Mouse (Mus musculus) thymus, adult 2 months (tissue): ENCODE results near the gene Sgca.

ENCODE experiments used
- CTCF ChIP-seq: fragments of 200-500 bp; IDR thresholded peaks from 2 replicates; pipeline ENCODE4 v1.5.1; 2012; ENCODE audit warnings: mild to moderate bottlenecking, control low read depth, low read length, moderate library complexity, borderline replicate concordance; ENCODE audit not compliant: control insufficient read depth, poor library complexity, insufficient read depth; ENCODE audit errors: extremely low read depth
- POLR2A ChIP-seq: fragments of 200-500 bp; IDR thresholded peaks from 2 replicates; pipeline ENCODE4 v1.6.1; 2012; ENCODE audit warnings: mild to moderate bottlenecking, low read length, control low read depth, moderate library complexity; ENCODE audit not compliant: control insufficient read depth, poor library complexity, insufficient read depth; ENCODE audit errors: extremely low read depth

GRCm38 (mm10) chr11:95004136-95004936 is 28.2 kb upstream of the Sgca start:
- TF ChIP-seq CTCF (no peak), POLR2A (no peak)
